Mouse (Mus musculus) gastrocnemius, postnatal 4 days (tissue): ENCODE measurements around the gene Arl16. TPM values are rescaled to one million over a fixed set of nuclear protein-coding genes. Genes with fewer than 3 reads are reported as not detected.
"Not testable (repeated sequence)": the region's sequence is repeated elsewhere in the genome, so short reads cannot be mapped to it uniquely, and the experiment has no call there.

Experiments
- DNase-seq, 2 experiments: peaks; one replicate each; pipeline ENCODE4 v3.0.0; 2021 to 2022; ENCODE audit warnings: low spot score in 2 of 2, mixed read lengths in 2 of 2
- long read RNA-seq, 2 experiments: library from polyadenylated mRNA; stranded (forward); transcript quantifications; one replicate each; pipeline ENCODE4 v2.0.0; 2021
- total RNA-seq, 2 experiments: library from RNA; stranded (reverse); gene quantifications; 2 replicates each; pipeline ENCODE4 v1.2.3; 2021

Gene Arl16
- total RNA-seq = 10 to 100 TPM; 20.8 to 23.8 TPM
- long read RNA-seq, experiment 1, transcript Arl16-204 (4 exons, 607 nt) = minor isoform, 10 of 32 reads
- long read RNA-seq, experiment 1, transcript Arl16-211 (3 exons, 760 nt) = minor isoform, 5 of 32 reads
- long read RNA-seq, experiment 1, transcript Arl16-201 (5 exons, 911 nt) = major isoform, 12 of 32 reads
- long read RNA-seq, experiment 1, partial matches to known transcripts = 2 of 32 reads
- long read RNA-seq, experiment 1, other reads (novel, unspliced or antisense) = 1 of 32 reads
- long read RNA-seq, experiment 2, transcript Arl16-204 (4 exons, 607 nt) = minor isoform, 5 of 25 reads
- long read RNA-seq, experiment 2, transcript Arl16-201 (5 exons, 911 nt) = major isoform, 13 of 25 reads
- long read RNA-seq, experiment 2, partial matches to known transcripts = 0 of 25 reads
- long read RNA-seq, experiment 2, other reads (novel, unspliced or antisense) = 2 of 25 reads

DNA sequence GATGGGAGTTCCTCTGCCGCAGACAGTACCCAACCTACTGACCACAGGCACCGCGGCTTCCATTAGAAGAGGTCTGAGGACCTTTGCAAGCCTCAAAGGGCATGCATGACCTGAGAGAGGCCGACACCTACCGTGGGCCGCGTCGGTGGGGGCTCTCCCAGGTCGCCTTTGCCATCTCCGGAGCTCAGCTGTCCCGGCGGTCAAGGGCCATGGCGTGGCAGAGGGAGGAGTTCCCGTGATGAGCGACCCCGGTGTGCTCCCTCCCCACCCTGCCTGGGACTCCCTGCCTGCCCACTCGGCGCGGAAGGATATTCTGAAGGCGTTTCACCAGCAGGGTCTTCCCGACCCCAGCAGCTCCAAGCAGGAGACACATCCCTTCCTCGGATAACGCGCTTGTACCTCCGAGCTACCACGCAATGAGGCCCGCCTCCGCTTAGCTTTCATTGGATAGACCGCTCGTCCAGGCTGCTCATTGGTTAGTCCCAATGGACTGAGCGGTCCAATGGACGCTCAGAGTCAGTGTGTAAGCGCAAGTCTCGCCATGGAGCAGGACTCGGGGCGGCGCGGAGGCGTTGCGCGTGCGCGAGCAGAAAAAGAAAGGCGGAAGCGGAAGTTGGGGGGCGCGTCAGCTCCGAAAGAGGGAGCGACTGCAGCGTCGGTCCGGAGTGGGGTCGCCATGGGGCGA is at the start of gene Arl16:
Gene Arl16, minus strand, starts transcription at position 557 of the 685 bp plus-strand sequence.
- DNase-seq = peak; percentile 85 to 93

DNA sequence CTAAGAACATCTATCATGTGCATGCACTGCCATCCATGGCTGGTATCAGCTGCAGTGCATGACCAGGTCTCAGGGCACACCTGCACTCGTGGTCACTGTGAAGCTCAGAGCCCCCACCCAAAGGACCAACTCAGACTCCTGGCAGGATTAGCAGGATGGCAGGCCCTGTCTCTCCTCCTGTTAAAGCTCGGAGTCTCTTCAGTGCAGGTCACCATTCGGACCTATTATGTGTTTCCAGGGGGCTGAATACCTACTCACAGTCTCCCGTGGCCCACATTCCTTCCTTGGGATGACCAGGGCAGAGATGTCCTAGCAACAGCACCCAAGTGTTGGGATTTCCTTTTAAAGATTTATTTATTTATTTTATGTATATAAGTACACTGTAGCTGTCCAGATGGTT is 49.7 kb upstream of the Arl16 start:
- DNase-seq = no peak

DNA sequence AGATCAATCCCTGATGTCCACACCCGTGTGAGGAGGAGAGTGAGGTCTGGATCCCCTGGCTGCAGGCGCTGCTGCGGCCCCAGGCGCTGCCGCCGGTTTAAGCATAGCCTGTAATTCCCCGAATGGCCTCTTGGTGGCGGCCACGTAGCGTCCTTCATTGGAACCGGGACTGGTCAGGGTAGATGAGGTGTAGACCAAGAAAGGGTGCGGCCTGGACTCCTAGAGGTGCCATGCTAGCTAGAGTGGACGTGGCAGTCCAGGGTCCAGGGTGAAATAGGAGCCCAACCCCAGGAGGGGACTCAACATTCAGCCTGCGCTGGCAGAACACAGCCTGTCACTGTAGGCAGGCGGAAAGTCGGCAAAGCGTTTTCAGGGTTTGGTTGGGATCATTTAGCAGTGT is 48.2 kb upstream of the Arl16 start:
- peak; percentile 84 to 86 for DNase-seq

DNA sequence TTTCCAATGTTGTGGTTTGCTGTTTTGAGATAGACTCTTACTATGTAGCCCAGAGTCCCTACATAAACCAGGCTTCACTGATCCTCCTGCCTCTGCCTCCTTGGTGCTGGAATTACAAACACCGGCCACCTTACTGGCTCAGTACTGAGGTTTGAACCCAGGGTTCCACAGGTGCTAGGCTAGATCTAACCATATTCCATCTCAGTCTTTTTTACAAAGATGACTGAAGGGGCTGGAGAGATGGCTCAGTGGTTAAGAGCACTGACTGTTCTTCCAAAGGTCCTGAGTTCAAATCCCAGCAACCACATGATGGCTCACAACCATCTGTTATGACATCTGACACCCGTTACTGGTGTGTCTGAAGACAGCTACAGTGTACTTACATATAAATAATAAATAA is 46.9 kb upstream of the Arl16 start:
- not testable (repeated sequence) for DNase-seq

DNA sequence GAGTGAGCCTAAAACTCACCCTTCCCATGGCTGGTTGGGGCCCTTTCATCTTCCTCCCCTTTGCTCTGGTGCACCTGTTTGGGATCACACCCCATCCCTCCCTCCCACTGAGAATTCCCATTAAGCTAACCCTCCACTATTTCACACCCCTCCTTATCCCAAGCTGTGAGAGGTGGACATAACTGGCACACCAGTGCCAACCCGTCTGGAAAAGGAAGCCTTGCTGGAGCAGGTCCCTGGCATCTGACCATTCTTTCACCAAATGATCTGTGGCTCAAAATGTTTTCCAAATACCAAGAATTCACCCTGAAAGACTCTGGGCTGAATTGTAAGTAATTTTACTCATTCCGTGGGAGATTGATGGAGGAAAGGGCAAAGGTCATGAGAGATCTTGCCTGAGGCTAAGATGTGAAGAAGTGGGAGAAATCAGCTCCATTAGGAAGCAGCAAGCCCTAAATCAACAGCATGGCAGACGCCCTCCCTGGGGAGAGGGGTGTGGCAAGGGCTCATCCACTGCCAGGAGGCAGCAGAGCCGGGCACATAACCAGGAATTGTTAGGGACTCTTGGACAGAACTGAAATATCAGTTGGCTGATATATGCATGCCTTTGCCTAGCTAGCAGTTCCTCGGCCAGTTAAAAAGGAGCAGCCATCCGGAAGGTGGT is 45.5 kb upstream of the Arl16 start:
- no peak for DNase-seq

DNA sequence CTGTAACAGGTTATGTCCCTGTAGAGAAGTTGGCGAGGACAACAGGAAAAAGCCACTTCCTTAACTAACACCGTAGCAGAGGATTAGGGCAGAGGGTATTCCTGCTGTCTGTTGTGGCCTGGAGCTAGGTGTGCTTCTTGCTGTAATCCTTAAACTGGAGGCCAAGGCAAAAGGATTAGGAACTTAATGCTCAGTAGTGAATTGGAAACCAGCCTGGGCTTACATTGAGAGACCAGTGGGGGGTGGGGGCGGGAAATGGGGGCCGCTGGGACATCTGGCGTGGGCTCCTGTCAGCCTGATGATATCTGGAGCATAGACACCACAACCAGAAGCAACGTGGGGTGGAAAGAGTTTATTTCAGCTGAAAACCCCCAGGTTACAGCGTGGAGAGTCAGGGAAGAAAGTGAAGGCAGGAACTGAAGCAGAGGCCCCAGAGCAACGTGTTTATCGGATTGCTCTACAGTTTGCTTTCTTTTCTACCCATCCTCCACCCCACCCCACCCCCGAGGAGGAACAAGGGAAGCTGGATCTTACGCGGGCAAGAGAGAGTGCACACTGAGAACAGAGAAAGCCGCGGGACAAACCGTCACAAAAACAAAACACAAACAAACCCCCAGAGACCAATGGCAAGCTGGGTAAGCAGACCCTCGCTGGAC is 43.1 kb upstream of the Arl16 start:
- no peak for DNase-seq

DNA sequence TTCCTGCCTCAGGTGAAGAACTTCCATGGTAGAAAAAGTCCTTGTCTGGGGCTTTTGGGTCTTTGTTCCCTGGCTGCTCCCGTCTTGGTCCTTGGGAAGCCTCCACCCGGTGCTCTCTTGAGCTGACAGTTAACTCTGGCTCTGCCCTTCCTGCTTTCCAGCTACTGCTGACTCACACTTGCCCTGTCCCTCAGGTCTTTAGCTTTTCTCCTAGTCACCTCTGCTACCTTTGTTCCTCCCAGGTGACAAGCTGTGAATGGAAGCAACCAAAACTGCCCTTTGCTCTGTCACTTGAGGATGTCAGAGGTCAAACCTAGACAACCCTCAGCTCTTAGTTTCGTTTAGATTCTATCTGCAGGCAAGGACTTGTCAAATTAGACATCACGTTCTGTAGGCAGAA is 42.5 kb upstream of the Arl16 start:
- no peak for DNase-seq

DNA sequence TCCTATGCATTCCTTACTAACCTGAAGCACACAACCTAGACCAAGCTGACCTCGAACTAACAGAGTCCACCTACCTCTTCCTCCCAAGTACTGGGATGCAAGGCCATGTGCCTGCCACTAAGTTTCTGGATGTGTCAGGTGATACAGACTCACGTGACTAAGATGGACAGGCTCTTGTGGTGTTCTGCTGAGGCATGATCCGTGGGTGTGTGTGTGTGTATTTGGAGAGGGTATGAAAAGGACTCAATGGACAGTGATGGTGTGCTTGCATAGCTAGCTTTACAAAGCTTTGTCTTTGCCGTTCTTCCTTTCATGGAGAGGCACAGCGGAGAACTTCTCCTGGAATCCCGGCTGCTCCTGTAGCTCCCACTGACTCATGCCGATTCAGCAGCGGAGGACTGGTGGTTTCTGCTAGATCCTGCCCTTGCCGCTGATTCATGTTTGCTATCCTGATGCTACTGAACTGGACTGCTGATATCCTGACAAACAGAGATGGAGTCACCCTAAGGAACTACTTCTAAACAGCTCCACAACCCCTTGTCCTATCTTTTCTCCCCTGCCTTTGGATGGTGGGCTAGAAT is 41.0 kb upstream of the Arl16 start:
- DNase-seq = no peak

DNA sequence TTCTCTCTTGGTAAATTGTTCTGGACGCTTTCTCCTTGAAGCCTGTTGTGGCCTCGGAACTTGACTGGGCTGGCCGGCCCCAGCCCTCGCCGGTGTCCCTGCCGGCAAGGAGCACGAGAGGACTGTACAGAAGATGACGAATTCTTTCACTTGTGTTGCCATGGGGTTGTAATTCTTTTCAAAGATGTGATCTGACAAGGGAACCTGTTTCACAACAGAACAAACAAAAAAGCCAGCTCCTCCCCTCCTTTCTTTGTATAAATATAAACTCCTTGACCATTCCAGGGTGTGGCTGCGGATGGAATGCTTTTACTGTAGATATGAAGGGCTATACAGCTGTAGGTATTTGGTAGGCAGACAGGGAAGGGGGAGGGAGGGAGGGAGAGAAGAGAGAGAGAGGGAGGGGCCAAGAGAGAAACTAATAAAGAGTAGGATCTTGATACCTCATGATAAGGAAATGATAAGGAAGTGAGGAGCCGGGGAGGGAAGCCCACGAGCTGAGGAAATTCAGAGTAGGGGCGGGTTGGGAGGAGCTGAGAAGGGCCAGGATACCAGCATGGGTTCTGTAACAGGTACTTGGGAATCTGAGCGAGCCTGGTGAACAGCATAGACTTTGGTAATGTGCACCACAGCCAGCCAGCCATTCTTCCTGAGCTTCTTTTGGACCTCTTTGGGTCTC is 40.3 kb upstream of the Arl16 start:
- DNase-seq = no peak

DNA sequence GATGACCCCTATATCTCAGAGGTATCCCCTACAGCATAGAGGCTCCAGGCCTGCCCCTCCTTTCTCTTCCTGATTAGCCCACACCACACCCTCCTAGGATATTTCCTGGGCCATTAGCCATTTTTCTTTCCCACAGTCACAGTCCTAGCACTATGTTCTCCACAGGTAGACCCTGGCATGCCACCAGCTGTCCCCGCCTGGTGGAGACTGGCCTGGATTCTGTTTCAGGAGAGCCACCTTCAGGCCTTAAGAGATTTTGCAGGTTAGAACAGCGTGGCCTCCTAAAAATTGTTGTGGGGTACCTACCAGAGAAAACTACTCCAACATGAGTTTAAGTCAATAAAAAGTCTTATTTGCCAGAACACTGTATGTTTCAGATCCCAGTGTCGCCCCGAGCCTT is 39.5 kb upstream of the Arl16 start:
- no peak for DNase-seq

DNA sequence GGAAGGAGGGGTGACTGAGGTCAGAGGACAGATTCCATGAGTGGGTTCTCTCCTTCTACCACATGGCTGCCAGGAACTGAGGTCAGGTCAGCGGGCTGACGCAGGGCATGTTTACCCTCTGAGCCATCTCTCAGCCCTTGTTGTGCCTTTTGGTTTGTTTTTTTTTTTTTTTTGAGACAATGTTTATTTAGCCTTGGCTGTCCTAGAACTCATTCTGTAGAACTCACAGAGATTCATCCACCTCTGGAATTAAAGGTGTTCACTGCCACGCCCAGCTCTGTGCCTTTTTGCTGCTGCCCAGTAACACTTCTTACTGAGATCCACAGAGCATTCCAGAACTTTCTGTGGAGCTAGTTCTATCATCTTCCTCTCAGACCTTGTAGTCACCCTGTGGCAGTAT is 38.3 kb upstream of the Arl16 start:
- DNase-seq = no peak

DNA sequence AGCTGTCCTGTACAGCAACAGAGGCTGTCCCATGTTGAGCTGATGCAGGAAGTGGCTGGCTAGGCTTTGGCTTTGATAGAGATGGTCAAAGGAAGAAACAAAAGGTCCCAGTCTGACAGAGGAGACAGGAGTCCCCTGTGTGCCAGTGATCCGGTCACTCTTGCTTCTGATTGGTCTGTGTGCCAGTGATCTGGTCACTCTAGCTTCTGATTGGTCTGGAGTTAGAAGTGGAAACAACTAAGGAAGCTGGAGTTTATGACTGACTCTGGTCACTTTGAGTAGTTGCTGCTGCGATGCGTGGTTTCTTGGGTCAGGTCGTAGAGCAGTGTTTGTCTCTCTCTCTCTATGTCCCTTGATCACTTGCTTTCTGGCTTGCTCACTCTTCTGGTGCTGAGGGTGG is 34.3 kb upstream of the Arl16 start:
- DNase-seq = no peak

DNA sequence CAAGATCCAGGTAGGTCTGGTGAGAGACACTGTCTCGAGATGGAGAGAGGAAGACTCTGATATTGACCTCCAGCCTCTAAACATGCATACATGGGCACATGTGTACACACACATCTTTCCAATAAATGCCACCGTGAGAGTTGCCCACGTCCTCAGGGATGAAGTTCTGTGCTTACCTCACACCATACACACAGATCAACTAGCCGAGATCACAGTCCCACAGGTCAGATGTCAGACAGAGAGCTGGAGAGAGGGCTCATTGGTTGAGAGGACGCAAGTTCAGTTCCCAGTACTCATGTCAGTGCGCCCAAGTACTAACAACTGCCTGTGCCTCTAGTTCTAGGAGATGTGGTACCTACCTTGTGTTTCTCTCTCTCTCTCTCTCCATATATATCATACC is 33.6 kb upstream of the Arl16 start:
- DNase-seq = no peak

DNA sequence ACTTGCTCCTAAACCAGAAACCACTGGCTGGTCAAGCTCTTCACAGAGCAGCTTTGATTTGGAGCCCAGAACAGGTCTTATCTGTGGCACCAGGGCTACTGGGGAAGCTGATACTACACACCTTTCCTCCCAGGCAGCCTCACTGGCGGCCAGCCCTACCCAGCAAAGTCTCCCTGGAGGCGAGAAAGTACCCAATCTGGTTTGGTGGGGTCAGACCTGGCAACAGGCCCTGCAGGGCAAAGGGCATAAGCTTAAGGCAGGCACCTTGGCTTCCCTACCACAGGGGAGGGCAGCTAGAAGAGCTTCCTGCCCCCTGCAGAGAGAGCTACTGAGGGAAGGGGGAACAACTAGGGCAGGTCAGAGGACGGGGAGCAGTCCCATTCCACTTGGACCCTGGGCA is 33.0 kb upstream of the Arl16 start:
- DNase-seq = no peak

DNA sequence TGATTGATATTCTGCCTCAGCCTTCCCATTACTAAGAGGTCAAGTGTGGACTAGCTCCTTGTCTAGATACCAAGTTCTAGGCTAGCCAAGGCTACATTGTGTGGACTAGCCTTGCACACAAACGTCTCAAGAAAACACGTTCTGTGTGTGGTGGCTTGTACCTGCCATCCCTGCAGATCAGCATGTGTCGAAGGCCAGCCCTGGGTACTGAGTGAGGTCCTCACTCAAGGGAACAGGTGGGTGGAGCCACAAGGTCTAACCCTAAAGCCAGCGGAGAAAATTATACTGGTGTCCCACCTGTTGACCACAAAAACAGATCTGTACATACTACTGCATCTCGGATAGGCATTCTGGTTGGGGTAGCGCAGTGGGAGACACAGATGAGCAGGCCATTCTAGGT is 32.5 kb upstream of the Arl16 start:
- no peak for DNase-seq

DNA sequence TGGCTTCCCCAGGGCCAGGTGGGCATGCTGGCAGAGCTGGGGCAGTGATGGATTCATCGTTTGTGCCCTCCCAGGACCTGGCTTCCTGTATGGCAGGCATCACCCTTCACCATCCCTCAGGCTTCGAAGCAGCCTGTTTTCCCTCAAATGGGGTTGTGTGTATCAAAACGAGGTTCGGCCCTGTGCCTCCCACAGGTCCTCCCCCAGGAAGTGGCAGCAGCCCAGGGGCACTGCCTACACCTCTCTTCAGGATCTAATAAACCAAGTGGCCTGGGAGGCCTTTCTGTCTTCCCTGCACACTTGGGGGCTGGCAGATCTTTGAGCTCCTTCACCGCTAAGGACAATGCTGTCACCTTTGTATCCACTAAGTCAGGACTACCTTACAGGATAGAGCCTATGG is 31.5 kb upstream of the Arl16 start:
- no peak for DNase-seq

DNA sequence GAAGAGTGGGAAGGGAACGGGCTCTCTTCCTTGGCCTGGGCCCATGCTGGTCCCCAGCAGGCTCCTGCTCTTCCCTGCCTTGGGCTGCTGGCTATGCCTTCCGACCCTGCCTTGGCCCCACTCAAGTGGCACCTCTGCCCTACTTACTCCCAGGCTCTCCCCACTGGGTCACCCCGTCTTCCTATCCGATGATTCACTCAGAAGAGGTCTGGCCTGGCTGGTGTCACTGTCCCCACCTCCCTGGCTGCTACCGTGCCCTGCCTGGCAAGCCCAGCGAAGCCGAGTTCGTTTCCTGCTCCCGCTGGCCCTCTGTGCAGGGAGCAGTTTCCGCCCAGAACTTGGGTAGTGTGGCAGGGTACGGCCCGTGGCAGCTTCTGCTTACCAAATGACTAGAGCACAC is 30.8 kb upstream of the Arl16 start:
- DNase-seq = no peak

DNA sequence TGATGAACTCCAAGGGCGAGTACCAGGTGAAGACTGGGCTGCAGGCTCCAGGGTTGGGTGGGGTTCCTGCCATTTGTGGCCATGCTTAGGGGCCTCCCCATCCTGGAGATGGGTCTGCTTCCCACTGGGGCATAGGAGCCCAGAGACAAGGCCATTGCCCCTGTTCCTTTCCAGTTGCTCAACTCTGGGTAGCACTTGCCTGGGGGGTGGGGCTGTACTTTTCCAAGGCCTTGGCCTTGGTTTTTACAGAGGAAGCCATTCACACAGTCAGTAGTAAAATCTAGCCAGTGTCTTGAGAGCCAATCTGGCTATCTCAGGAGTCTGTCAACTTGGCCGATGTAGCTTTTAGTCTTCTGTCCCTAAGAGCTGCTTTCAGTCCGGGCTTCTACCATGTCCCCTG is 30.0 kb upstream of the Arl16 start:
- DNase-seq = no peak

DNA sequence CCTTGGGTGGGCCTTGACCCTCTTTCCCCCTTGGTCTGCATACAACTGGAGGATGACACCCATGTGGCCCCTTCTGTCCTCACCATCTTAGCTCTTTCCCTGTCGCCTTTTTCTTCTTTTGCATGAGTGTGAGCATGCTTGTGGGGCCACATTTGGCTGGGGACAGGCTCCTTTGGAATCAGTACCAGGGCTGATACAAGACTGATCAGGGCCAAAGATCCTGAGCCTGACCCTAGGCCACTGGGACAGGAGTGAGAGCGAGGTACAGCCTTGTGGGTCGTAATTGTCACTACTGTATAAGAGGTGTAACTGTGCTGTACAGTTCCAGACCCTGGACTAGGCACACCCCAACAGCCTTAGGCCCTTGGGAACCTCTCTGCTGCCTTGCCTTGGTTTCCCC is 26.5 kb upstream of the Arl16 start:
- no peak for DNase-seq

DNA sequence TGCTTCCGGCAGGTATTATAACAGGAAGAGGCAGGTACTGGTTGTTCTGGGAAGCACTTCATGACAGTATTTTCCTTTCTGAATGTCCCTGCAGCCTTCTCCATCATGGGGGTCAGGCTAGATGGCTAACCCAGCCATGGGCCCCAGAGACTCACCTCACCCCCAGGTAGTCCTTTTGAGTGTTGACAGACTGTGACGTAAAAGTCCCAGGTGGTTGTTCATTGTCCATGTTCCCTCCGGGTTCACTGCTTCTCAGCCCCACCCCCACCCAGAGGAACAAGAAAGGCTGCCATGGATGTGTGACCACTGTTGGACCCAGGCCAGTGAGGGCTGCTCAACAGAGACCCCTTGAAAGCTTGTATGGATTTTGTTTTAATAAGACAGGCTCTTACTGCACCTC is 25.9 kb upstream of the Arl16 start:
- DNase-seq = no peak

DNA sequence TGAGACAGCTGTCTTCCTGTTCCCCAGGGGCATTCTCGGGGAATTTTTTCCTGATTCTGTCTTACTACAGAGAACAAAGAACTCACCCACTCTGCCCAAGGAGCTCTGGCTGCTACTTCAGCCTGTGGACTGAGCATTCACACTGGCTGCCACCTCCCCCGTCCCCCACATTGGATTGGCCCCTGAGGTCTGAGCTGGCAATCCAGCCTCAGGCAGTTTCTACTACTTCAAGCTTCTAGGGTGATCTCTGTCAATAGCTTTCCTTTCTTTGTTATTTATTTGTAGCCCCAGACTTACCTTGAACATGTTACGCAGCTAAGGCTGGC is 25.4 kb upstream of the Arl16 start:
- no peak for DNase-seq
